Mouse (Mus musculus): ENCODE results near the gene Cat.

GRCm38 (mm10) chr2:103466984-103467588 lies 17.9 kb downstream of the Cat start:
- TF ChIP-seq CTCF (IDR thresholded peaks at IDR 0.05; ENCODE audit: low read depth) (no peak), EP300 (IDR thresholded peaks at IDR 0.05; ENCODE audit: low read depth) (peak; percentile 28; the same call in 1 of the 2 replicates)
